Mouse (Mus musculus) lung, postnatal 0 days (tissue): ENCODE measurements around the gene Cnpy3.

Source experiments
- CTCF ChIP-seq: IDR thresholded peaks from 2 replicates; pipeline ENCODE4 v1.5.1; 2016; ENCODE audit warnings: antibody characterized with exemption, mild to moderate bottlenecking
- EP300 ChIP-seq: IDR thresholded peaks from 2 replicates; pipeline ENCODE4 v1.6.1; 2016; ENCODE audit warnings: antibody characterized with exemption, mild to moderate bottlenecking, control low read depth

DNA sequence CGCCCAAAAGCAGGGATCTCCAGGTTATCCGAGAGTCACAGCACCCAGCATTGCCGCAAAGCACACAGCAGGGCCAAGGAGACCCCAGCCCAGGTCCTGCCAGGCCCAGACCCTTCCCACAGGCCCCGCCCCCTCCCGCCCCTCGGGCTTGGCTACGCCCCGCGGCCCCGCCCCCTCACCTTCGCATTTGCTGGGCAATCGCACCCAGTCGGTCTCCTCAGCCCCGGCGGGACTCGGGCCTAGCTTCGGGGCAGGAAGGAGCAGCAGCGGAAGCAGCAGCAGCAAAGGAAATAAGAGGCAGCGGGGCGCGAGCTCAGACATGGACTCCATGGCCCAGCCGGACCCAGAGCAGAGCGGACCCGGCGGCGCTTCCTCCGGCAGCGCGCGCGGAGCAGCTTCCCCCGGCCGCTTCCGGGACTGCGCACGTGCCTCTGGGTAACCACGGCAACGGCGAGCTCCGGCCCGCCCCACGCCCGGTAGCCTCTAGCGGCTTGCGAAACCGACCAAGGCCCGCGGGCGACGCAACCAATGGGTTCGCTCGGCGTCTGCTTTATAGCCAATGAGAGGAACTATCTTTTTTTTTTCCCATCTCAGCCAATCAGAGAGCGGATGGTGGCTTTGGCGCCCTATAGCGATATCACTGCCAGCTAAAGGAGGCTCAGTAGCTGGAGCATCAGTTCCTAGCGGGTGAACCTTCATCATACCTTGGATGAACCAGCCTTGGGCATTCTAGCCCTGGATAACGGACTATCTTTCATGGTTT lies at the start of gene Cnpy3:
- TF ChIP-seq CTCF, result no peak
- peak; percentile 50; the same call in 1 of the 2 replicates for TF ChIP-seq EP300
